Mouse (Mus musculus): ENCODE measurements around the gene Olfr374. TPM values are rescaled to one million over a fixed set of nuclear protein-coding genes. Genes with fewer than 3 reads are reported as not detected.
"Not testable (repeated sequence)": the region's sequence is repeated elsewhere in the genome, so short reads cannot be mapped to it uniquely, and the experiment has no call there.

Olfr374 gene
- polyA plus RNA-seq (2012; rRNA removed), result 0.04 and 0.06 TPM in 2 replicates

GRCm38 (mm10) chr8:72106740-72107139 lies at the start of gene Olfr374:
Olfr374 (plus strand) TSS chr8:72107040.
- DNase-seq (ENCODE audit: extremely low spot score in 1 of 2, low spot score in 1 of 2), result no peak

- DNase-seq (ENCODE audit: extremely low spot score in 1 of 2, low spot score in 1 of 2), result not testable (repeated sequence)
Measured at GRCm38 (mm10) chr8:72057643-72058042, 49.2 kb upstream of the Olfr374 start.

DNA sequence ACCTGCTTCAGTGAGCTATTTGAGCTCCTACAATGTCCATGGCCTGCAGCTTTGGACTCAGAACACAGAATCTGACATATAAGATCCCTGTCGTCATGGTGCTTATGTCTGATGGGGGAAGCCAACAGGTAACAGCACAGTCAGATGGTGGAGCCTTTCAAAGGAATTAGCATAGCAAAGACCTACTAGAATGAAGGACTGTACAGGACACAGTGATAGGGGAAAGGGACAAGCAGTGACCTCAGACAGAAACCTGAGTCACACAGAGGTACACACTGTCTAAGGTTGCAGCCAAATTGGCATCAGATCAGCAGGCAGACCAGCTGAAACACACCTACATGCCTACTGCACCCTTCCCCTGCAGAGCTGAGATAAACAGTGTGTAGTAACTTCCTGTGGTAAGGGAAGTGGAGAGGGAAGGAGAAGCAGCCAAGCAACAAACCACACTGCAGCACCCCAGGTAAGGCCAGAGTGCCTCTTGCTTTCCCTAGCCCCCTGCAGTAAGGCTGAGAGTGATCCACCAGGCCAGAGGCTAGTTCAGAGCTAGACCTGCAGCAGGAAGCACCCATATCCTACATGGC lies 39.9 kb upstream of the Olfr374 start:
- not testable (repeated sequence) for DNase-seq (ENCODE audit: extremely low spot score in 1 of 2, low spot score in 1 of 2)

- DNase-seq (ENCODE audit: extremely low spot score in 1 of 2, low spot score in 1 of 2), result not testable (repeated sequence)
Measured at GRCm38 (mm10) chr8:72082877-72083276, 24.0 kb upstream of the Olfr374 start, which contains the start of gene Olfr373. Olfr373 (plus strand) TSS chr8:72083177.

DNA sequence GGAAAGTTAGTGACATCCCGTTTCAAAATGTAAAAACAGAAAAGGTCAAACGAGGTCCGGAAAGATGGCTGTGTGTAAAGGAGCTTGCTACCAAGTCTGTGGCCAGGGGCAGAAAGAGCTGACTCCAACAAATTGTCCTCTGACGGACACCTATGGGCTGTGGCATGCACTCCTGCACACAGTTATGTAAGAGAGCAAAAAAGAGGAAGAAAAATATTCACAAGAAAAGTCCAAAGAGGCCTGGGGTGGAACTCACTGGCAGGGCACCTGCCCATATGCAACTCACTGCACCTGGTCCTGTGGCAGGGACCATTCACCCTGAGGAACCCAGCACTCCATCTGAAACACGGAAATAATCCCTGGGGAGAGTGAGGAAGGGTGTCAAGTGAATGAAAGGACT lies 22.1 kb upstream of the Olfr374 start:
- DNase-seq (ENCODE audit: extremely low spot score in 1 of 2, low spot score in 1 of 2), result no peak

GRCm38 (mm10) chr8:72087611-72088010 lies 19.2 kb upstream of the Olfr374 start:
- DNase-seq (ENCODE audit: extremely low spot score in 1 of 2, low spot score in 1 of 2), result not testable (repeated sequence)

- not testable (repeated sequence) for DNase-seq (ENCODE audit: extremely low spot score in 1 of 2, low spot score in 1 of 2)
Measured at GRCm38 (mm10) chr8:72096721-72097120, 10.1 kb upstream of the Olfr374 start.

GRCm38 (mm10) chr8:72099377-72100103 lies 7.3 kb upstream of the Olfr374 start:
- peak in 1 of 2 experiments; percentile 9 for DNase-seq (ENCODE audit: extremely low spot score in 1 of 2, low spot score in 1 of 2)

DNA sequence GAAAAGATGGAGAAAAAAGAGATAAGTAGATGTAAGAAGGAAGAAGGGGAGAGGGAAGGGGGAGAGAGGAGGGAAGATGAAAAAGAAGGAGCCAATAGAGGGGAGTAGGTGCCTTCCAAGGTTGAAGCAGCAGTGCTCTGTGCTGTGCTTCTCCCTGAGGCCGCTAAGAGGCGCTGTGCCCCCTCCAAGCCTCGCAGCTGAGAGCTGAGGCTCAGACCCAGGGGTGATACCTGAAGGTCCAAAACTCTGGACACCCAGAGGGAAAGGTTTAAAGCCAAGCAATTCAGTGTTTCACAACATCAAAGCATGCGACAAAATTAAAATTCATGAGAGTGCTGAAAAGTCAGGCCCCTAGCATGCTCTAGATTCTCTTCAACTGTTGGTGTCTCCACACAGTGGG lies 1.7 kb upstream of the Olfr374 start:
- DNase-seq (ENCODE audit: extremely low spot score in 1 of 2, low spot score in 1 of 2), result no peak

DNA sequence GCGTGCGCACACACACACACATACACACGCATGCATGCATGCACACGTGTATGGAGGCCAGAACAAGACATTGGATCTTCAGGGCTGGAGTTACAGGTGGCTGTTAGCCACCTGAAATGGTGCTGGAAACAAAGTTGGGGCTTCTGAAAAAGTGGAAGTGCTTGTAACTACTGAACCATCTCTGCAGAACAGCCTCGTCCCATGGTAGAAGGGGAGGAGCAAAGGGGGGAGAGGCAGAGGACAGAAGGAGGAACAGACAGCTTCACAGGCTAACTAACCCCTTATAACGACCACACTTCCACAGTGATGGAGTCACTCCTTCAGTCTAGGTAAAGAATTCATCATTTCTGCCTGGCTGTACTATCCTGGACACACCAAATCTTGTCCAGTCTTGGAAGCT lies 4.0 kb downstream of the Olfr374 start:
- no peak for DNase-seq (ENCODE audit: extremely low spot score in 1 of 2, low spot score in 1 of 2)

DNA sequence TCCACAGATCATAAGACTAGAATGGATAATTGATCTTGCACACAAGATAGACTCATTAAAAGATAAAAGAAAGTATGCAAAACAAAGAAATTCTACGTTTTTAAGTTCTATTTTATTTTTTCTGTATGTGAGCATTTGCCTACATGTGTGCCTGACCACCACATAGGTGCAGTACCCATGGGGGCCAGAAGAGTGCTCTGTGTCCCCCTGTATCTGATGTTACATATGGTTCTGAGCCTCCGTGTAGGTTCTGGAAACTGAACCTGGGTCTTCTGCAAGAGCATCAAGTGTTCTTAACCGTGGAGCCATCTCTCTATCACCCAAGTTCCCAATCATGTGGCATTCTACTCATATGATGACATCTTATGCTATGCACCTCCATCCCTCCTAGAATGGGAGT lies 5.6 kb downstream of the Olfr374 start:
- no peak for DNase-seq (ENCODE audit: extremely low spot score in 1 of 2, low spot score in 1 of 2)

- DNase-seq (ENCODE audit: extremely low spot score in 1 of 2, low spot score in 1 of 2), result no peak
Measured at GRCm38 (mm10) chr8:72115202-72115601, 8.4 kb downstream of the Olfr374 start.

GRCm38 (mm10) chr8:72118616-72119015 lies 11.8 kb downstream of the Olfr374 start:
- DNase-seq (ENCODE audit: extremely low spot score in 1 of 2, low spot score in 1 of 2), result no peak

- not testable (repeated sequence) for DNase-seq (ENCODE audit: extremely low spot score in 1 of 2, low spot score in 1 of 2)
Measured at GRCm38 (mm10) chr8:72121486-72121885, 14.6 kb downstream of the Olfr374 start.

GRCm38 (mm10) chr8:72121997-72122396 lies 15.2 kb downstream of the Olfr374 start:
- DNase-seq (ENCODE audit: extremely low spot score in 1 of 2, low spot score in 1 of 2), result no peak

DNA sequence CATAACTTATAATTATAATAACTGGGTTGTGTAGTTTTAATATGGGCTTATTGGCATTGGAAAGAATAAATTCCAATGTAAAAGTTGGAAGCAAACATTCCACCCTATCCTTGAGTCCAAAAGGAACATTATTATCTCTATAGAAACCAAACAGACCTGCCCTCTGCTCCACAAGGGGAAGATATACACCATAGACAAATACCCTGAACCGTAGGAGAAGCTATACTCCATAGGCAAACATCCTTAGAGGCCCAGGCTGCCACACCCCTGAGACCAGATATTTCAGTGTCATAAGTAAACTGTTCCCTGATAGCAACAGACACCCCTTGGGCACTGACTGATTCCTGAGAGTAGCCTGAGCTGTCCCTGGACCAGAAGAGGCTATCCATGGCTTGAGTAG lies 21.0 kb downstream of the Olfr374 start:
- DNase-seq (ENCODE audit: extremely low spot score in 1 of 2, low spot score in 1 of 2), result no peak

GRCm38 (mm10) chr8:72131251-72131650 lies 24.4 kb downstream of the Olfr374 start:
- no peak for DNase-seq (ENCODE audit: extremely low spot score in 1 of 2, low spot score in 1 of 2)

- no peak for DNase-seq (ENCODE audit: extremely low spot score in 1 of 2, low spot score in 1 of 2)
Measured at GRCm38 (mm10) chr8:72131901-72132300, 25.1 kb downstream of the Olfr374 start.

GRCm38 (mm10) chr8:72132417-72132816 lies 25.6 kb downstream of the Olfr374 start:
- DNase-seq (ENCODE audit: extremely low spot score in 1 of 2, low spot score in 1 of 2), result no peak

- no peak for DNase-seq (ENCODE audit: extremely low spot score in 1 of 2, low spot score in 1 of 2)
Measured at GRCm38 (mm10) chr8:72132891-72133290, 26.1 kb downstream of the Olfr374 start.

GRCm38 (mm10) chr8:72133507-72133906 lies 26.7 kb downstream of the Olfr374 start:
- no peak for DNase-seq (ENCODE audit: extremely low spot score in 1 of 2, low spot score in 1 of 2)

All from frontal cortex, adult 2 months (tissue).